Mouse (Mus musculus) liver, adult 2 months (tissue): ENCODE results near the gene Diexf.

Experiments used
- CTCF ChIP-seq: fragments of 200-500 bp; IDR thresholded peaks from 2 replicates; pipeline ENCODE4 v1.5.1; 2011; ENCODE audit warnings: low read depth, low read length, control low read depth
- POLR2A ChIP-seq: fragments of 200-500 bp; IDR thresholded peaks from 2 replicates; pipeline ENCODE4 v1.6.1; 2011; ENCODE audit warnings: low read length, control low read depth; ENCODE audit not compliant: insufficient read depth; ENCODE audit errors: extremely low read depth

DNA sequence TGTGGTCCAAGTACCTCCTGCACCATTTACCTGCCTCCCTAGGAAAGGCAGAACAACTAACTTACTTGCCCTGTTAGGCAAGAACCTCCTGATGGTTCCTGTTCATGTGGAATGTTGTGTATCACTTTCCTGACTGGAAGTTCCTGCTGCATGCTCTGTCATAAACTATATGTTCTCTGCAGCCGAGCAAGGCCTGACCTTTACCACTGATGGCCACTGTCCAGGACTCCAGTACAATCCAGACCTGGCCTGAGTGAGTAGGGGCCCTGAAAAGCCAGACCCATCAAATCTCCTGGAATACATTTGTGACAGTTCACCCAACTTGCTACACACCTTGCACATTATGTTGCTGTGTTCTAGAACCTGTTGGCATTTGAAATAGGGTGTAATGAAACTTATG is 37.3 kb downstream of the Diexf start:
- no peak for TF ChIP-seq CTCF
- no peak for TF ChIP-seq POLR2A
